Mouse (Mus musculus) kidney, embryonic 14.5 days (tissue): ENCODE data around the gene Ak9. TPM values are rescaled to one million over a fixed set of nuclear protein-coding genes. Genes with fewer than 3 reads are reported as not detected.

Source experiments
- ATAC-seq: fragments of 200-750 bp; cut with Nextera tagmentation; 2 replicates; pipeline ENCODE4 v1.8.0; 2017; ENCODE audit warnings: moderate number of reproducible peaks, mild to moderate bottlenecking, moderate TSS enrichment, moderate library complexity; ENCODE audit not compliant: low FRiP score, low TSS enrichment
- H3K27ac ChIP-seq: fragments of 300-500 bp; sonication (generic); 2 replicates; pipeline ENCODE4 v1.5.1; 2014; ENCODE audit warnings: low read depth, mild to moderate bottlenecking, low read length, moderate library complexity, mixed read lengths
- H3K27me3 ChIP-seq: fragments of 300-500 bp; sonication (generic); 2 replicates; pipeline ENCODE4 v1.6.1; 2014; ENCODE audit warnings: mild to moderate bottlenecking, low read length; ENCODE audit not compliant: control insufficient read depth, insufficient read depth
- H3K36me3 ChIP-seq: fragments of 300-500 bp; sonication (generic); 2 replicates; pipeline ENCODE4 v1.6.1; 2014; ENCODE audit warnings: low read length, mixed read lengths; ENCODE audit not compliant: control insufficient read depth, insufficient read depth
- H3K4me1 ChIP-seq: fragments of 300-500 bp; sonication (generic); 2 replicates; pipeline ENCODE4 v1.6.1; 2014; ENCODE audit warnings: low read length, mixed read lengths; ENCODE audit not compliant: control insufficient read depth, insufficient read depth
- H3K4me2 ChIP-seq: fragments of 300-500 bp; sonication (generic); replicated peaks from 2 replicates; pipeline ENCODE4 v1.6.1; 2014; ENCODE audit warnings: low read depth, mild to moderate bottlenecking, low read length
- H3K4me3 ChIP-seq: fragments of 300-500 bp; sonication (generic); 2 replicates; pipeline ENCODE4 v1.5.1; 2014; ENCODE audit warnings: mild to moderate bottlenecking, low read length
- H3K9ac ChIP-seq: fragments of 300-500 bp; sonication (generic); 2 replicates; pipeline ENCODE4 v1.6.1; 2014; ENCODE audit warnings: low read depth, mild to moderate bottlenecking, low read length, moderate library complexity
- H3K9me3 ChIP-seq: fragments of 300-500 bp; sonication (generic); 2 replicates; pipeline ENCODE4 v1.6.1; 2016; ENCODE audit warnings: low read length; ENCODE audit not compliant: control insufficient read depth
- WGBS: fragments of 180-500 bp; shearing (Covaris S2); extraction: QIAGEN DNeasy Blood & Tissue Kit; methylation state at CpG from one replicate; pipeline ENCODE4 v1.1.7; 2014; 5-methylcytosine and 5-hydroxymethylcytosine counted together
- polyA plus RNA-seq: library from polyadenylated mRNA; unstranded; fragments of >200 nt; fragmentation: Nextera tagmentation; extraction: Ambion mirVana; gene quantifications from 2 replicates; pipeline ENCODE4 v1.2.1, GENCODE M21; 2014

Gene Ak9
- polyA plus RNA-seq, 1 experiment from 2014 or later = not detected

DNA sequence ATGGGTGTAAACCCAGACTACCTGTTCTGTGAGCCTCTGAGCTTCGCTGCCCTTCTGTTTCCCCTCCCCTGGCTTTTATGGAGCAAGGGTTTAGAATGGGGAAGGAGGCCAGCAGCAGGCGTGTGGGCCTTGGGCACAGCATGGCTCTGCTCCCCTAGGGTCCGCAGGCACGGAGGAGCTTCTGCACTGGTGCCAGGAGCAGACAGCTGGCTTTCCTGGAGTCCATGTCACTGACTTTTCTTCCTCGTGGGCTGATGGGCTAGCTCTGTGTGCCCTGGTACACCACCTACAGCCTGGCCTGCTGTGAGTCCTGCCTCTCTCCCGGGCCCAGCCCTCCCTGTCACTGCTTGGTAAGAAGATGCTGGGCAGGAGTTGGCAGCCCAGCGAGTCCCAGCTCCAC is 178.7 kb downstream of the Ak9 start:
- H3K9me3 ChIP-seq = no peaks in the 10 kb centered on the region
- H3K4me2 ChIP-seq = no peak overlapping the region
- H3K9ac ChIP-seq = no peak overlapping the region
- H3K4me1 ChIP-seq = no peaks in the 10 kb centered on the region
- H3K36me3 ChIP-seq = peaks cover 61% of the 10 kb centered on the region
- WGBS = 94% methylated on average over 7 of the region's 7 CpGs
- no peaks in the 10 kb centered on the region for H3K27me3 ChIP-seq
- no peak for ATAC-seq
- H3K4me3 ChIP-seq = no peak overlapping the region
- no peak overlapping the region for H3K27ac ChIP-seq

Other genes starting within 250 kb of the Ak9 start
- not detected in 2 replicates for gene Gpr6, start 231.7 kb upstream of the Ak9 start, polyA plus RNA-seq
- 10.1 and 15.3 TPM in 2 replicates for gene Fig4, start 720 bp upstream of the Ak9 start, polyA plus RNA-seq
- 13.5 and 19.2 TPM in 2 replicates for gene Zbtb24, start 146.4 kb downstream of the Ak9 start, polyA plus RNA-seq
- gene Mical1, start 172.3 kb downstream of the Ak9 start, polyA plus RNA-seq = 22.8 and 33.6 TPM in 2 replicates
- 53.8 and 59.2 TPM in 2 replicates for gene Smpd2, start 186.4 kb downstream of the Ak9 start, polyA plus RNA-seq
- 1.2 and 3.1 TPM in 2 replicates for gene Ppil6, start 186.5 kb downstream of the Ak9 start, polyA plus RNA-seq
- gene Cd164, start 215.4 kb downstream of the Ak9 start, polyA plus RNA-seq = 134 and 221 TPM in 2 replicates